Mouse (Mus musculus) bone marrow, adult 2 months (tissue): Measurements from ENCODE around the gene Olfr74. TPM values are rescaled to one million over a fixed set of nuclear protein-coding genes. Genes with fewer than 3 reads are reported as not detected.
"Not testable (repeated sequence)": the region's sequence is repeated elsewhere in the genome, so short reads cannot be mapped to it uniquely, and the experiment has no call there.

Experiments
- H3K27ac ChIP-seq: fragments of 200-500 bp; 2 replicates; pipeline ENCODE4 v1.5.1; 2012; ENCODE audit warnings: low read depth, mild to moderate bottlenecking, control low read depth, inconsistent platforms, low read length; ENCODE audit not compliant: control insufficient read depth, poor library complexity, insufficient read depth
- H3K4me1 ChIP-seq: fragments of 200-500 bp; 2 replicates; pipeline ENCODE4 v1.6.1; 2011; ENCODE audit warnings: low read length; ENCODE audit not compliant: control insufficient read depth, insufficient read depth
- H3K4me3 ChIP-seq: fragments of 200-500 bp; replicated peaks from 2 replicates; pipeline ENCODE3; 2011; ENCODE audit warnings: mild to moderate bottlenecking, low read depth, low read length, control low read depth; ENCODE audit not compliant: control insufficient read depth
- CTCF ChIP-seq: fragments of 200-500 bp; IDR thresholded peaks from 2 replicates; pipeline ENCODE4 v1.5.1; 2011; ENCODE audit warnings: low read length, control low read depth; ENCODE audit not compliant: control insufficient read depth, insufficient read depth
- POLR2A ChIP-seq: fragments of 200-500 bp; IDR thresholded peaks from 2 replicates; pipeline ENCODE4 v1.6.1; 2011; ENCODE audit warnings: low read depth, mild to moderate bottlenecking, control low read depth, low read length, borderline replicate concordance; ENCODE audit not compliant: control insufficient read depth
- WGBS: fragments of 180-500 bp; shearing (Covaris S2); methylation state at CpG from one replicate; pipeline ENCODE4 v1.1.7; 2018; 5-methylcytosine and 5-hydroxymethylcytosine counted together
- polyA plus RNA-seq: library from polyadenylated mRNA; stranded (reverse); fragments of >200 nt; gene quantifications from 2 replicates; pipeline ENCODE4 v1.2.4, GENCODE M21; 2011; ENCODE audit warnings: low replicate concordance; ENCODE audit not compliant: missing spikeins, insufficient read depth, insufficient read length

Olfr74 gene
- polyA plus RNA-seq, result not detected in 2 replicates

DNA sequence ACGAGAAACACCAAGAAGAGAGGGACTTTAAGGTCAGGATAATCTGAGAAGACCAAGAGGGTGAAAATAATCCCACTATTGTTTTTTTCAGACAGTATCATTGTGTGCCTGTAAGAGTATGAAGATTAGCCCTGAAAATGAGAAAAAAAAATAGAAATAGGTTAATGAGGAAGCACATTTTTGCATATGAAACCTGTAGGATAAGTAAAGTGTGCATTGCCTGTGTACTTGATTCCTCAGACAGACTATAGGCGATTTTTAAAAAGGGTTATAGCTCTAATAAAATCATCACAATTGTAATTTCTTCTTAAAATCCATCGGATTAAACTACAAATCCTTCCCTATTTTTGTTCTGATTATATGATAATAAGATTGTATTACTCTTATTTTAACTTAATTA lies at the start of gene Olfr74:
Olfr74 (minus strand) TSS at position 101 of the 400 bp plus-strand sequence.
- 62% methylated on average over 3 of the region's 3 CpGs for WGBS
- H3K4me1 ChIP-seq, result no peaks in the 10 kb centered on the region
- no peak within 1 kb of the TSS for H3K4me3 ChIP-seq
- no peak within 1 kb of the TSS for H3K27ac ChIP-seq
- TF ChIP-seq CTCF (no peak), POLR2A (no peak)

GRCm38 (mm10) chr2:88022474-88022873 lies 48.0 kb upstream of the Olfr74 start, which contains the start of gene Olfr1161:
Gene Olfr1161 (plus strand): TSS chr2:88022774.
- H3K27ac ChIP-seq, H3K4me3 ChIP-seq, H3K4me1 ChIP-seq: not testable (repeated sequence)
- 72% methylated on average over 1 of the region's 1 CpGs for WGBS

DNA sequence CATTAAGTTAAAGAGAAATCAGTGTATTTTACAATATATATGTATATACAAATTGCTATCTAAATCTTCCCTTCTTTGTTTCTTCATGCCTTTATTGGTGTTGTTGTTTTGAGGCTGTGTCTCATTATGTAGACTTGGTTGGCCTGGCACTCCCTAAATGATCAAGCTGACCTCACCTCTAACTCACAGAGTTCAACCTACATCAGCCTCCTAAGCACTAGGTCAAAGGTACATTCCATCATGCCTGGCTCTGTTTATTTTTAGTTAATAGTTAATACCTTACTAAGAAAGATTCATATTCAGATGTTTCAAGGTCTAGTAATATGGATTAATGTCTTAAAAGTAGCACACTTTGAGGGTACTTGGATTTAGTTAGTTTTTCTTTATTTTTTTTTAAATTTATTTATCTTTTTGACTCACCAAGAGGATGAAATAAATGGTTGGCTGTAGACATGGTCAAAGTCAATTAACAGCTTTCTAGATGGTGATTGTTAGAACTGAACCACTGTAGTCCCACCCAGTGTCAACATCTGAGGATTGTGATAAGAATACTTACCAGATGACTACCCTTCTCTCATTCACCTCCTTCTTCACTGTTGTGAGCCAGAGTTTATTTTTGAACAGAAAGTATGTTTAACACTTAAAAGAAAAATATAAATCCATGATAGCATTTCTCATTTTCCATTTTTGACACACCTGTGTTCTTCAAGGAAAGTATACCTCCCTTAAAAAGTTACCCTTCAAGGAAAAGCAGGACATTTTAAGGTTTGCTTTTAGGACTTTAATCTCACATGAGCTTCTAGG lies 33.3 kb upstream of the Olfr74 start, which contains the start of gene Olfr1160:
Olfr1160 (minus strand) TSS at position 754 of the 804 bp plus-strand sequence.
- Histone ChIP-seq H3K27ac (no peak within 1 kb of the TSS), H3K4me1 (no peaks in the 10 kb centered on the region), H3K4me3 (no peak within 1 kb of the TSS)
- TF ChIP-seq CTCF, result no peak
- TF ChIP-seq POLR2A, result no peak

- no peaks in the 10 kb centered on the region for H3K4me1 ChIP-seq
- no peak within 1 kb of the TSS for H3K27ac ChIP-seq
- TF ChIP-seq CTCF (no peak), POLR2A (no peak)
- H3K4me3 ChIP-seq, result no peak within 1 kb of the TSS
Observed at GRCm38 (mm10) chr2:87989813-87990212, 15.3 kb upstream of the Olfr74 start, which contains the start of gene Olfr1158. Gene Olfr1158 (plus strand): TSS chr2:87990113.

DNA sequence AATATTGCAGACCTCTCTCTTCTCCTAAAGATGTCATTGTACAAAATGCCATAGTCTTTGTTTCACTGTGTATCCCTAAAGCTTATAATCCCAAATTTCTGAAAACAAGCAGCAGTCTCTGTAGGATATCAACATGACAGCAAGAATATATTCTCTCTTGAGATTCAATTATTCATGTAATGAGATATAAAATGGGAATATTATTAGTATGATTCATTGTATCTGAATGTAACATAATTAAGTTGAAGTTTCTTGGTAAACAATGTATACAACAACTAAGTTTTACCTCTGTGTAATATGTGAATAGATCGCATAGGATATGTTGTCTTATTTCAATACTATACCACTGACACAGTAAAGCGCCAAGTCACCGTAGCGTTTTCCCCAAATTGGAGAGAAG lies 6.3 kb downstream of the Olfr74 start, which contains the start of gene Olfr1157:
Olfr1157 (minus strand) TSS at position 101 of the 400 bp plus-strand sequence.
- Histone ChIP-seq H3K27ac (no peak within 1 kb of the TSS), H3K4me1 (no peaks in the 10 kb centered on the region), H3K4me3 (no peak within 1 kb of the TSS)
- 88% methylated on average over 4 of the region's 4 CpGs for WGBS
- TF ChIP-seq CTCF, result no peak
- TF ChIP-seq POLR2A, result no peak

DNA sequence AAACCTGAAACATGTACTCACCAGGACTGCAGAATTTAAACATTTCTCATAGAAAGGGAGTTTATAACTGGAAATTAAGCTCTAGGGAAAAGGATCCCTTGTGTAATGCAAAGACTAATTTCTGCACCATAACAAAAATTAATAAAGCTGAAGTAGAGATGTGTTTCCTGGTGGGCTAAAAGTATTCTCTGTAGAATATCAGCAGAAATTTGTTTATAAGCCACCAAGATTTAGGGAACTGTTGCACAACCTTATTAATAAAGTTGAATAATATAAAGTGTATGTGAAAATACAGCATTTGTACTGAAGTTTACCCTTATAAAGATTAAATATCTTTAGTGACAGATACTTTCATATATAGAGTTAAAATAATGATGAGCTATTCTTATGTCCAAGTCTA lies 21.5 kb downstream of the Olfr74 start, which contains the start of gene Olfr1156:
Olfr1156 (minus strand) TSS at position 101 of the 400 bp plus-strand sequence.
- TF ChIP-seq POLR2A (no peak), CTCF (no peak)
- Histone ChIP-seq H3K4me1 (no peaks in the 10 kb centered on the region), H3K27ac (no peak within 1 kb of the TSS), H3K4me3 (no peak within 1 kb of the TSS)

GRCm38 (mm10) chr2:87945037-87945436 lies 29.4 kb downstream of the Olfr74 start, which contains the start of gene Olfr1155:
Gene Olfr1155 (minus strand): TSS chr2:87945137.
- H3K4me1 ChIP-seq, result no peaks in the 10 kb centered on the region
- WGBS, result 86% methylated on average over 1 of the region's 1 CpGs
- no peak within 1 kb of the TSS for H3K27ac ChIP-seq
- no peak within 1 kb of the TSS for H3K4me3 ChIP-seq
- TF ChIP-seq CTCF (no peak), POLR2A (no peak)

Other genes with a start within 250 kb of the Olfr74 start
- not detected in 2 replicates for gene Olfr1138, start 234.7 kb downstream of the Olfr74 start, polyA plus RNA-seq
- not detected in 2 replicates for gene Olfr1140, start 230.9 kb downstream of the Olfr74 start, polyA plus RNA-seq
- not detected in 2 replicates for gene Olfr1141, start 220.7 kb downstream of the Olfr74 start, polyA plus RNA-seq
- not detected in 2 replicates for gene Olfr152, start 195.2 kb downstream of the Olfr74 start, polyA plus RNA-seq
- not detected in 2 replicates for gene Olfr1143, start 174.1 kb downstream of the Olfr74 start, polyA plus RNA-seq
- gene Olfr1145, start 164.8 kb downstream of the Olfr74 start, polyA plus RNA-seq, result not detected in 2 replicates
- not detected in 2 replicates for gene Olfr1148, start 144.1 kb downstream of the Olfr74 start, polyA plus RNA-seq
- gene Olfr1150-ps1, start 130.7 kb downstream of the Olfr74 start, polyA plus RNA-seq, result not detected in 2 replicates
- gene Olfr1151, start 118.8 kb downstream of the Olfr74 start, polyA plus RNA-seq, result not detected in 2 replicates
- 0.54 and 1.6 TPM in 2 replicates for gene Olfr1152, start 108.2 kb downstream of the Olfr74 start, polyA plus RNA-seq
- not detected in 2 replicates for gene Olfr1153, start 79.7 kb downstream of the Olfr74 start, polyA plus RNA-seq
- gene Olfr1154, start 69.5 kb downstream of the Olfr74 start, polyA plus RNA-seq, result not detected in 2 replicates
- gene Olfr1155, start 29.5 kb downstream of the Olfr74 start, polyA plus RNA-seq, result not detected in 2 replicates
- gene Olfr1156, start 21.6 kb downstream of the Olfr74 start, polyA plus RNA-seq, result not detected in 2 replicates
- not detected in 2 replicates for gene Olfr1157, start 6.4 kb downstream of the Olfr74 start, polyA plus RNA-seq
- not detected in 2 replicates for gene Olfr1158, start 15.4 kb upstream of the Olfr74 start, polyA plus RNA-seq
- gene Olfr1160, start 33.6 kb upstream of the Olfr74 start, polyA plus RNA-seq, result not detected in 2 replicates
- gene Olfr1161, start 48.1 kb upstream of the Olfr74 start, polyA plus RNA-seq, result not detected in 2 replicates
- not detected in 2 replicates for gene Olfr73, start 63.0 kb upstream of the Olfr74 start, polyA plus RNA-seq
- gene Olfr1162, start 76.5 kb upstream of the Olfr74 start, polyA plus RNA-seq, result 0.34 and 0.92 TPM in 2 replicates
- gene Olfr1163, start 97.2 kb upstream of the Olfr74 start, polyA plus RNA-seq, result not detected in 2 replicates
- not detected in 2 replicates for gene Olfr1164, start 119.3 kb upstream of the Olfr74 start, polyA plus RNA-seq
- gene Olfr1166, start 153.6 kb upstream of the Olfr74 start, polyA plus RNA-seq, result not detected in 2 replicates
- gene Olfr1167, start 180.5 kb upstream of the Olfr74 start, polyA plus RNA-seq, result not detected in 2 replicates
- not detected in 2 replicates for gene Olfr1168, start 207.2 kb upstream of the Olfr74 start, polyA plus RNA-seq